ENCODE assay signal across 17 mouse cellular contexts in genomic region chr10:21186733-21187132, GRCm38 (mm10). TPM values are rescaled to one million over a fixed set of nuclear protein-coding genes. Genes with fewer than 3 reads are reported as not detected.
DNase-seq lines count a peak whose midpoint lies in the region; ATAC-seq and TF ChIP-seq lines count a peak whose summit lies in the region.
"Had no signal": no experiment of that assay in that cellular context is flagged by ENCODE, and none has a peak within 500 bp of the region (broad histone marks: within the 10 kb centered on the region; RNA-seq: fewer than 3 reads in every experiment).

No protein-coding gene starts in this region.

- H3K9ac ChIP-seq in CH12.LX (ENCODE audit: insufficient read depth, low read depth), result peak overlapping the region; percentile 98
- H3K9ac ChIP-seq in heart, embryonic 12.5 days, result no peak overlapping the region
- H3K9ac ChIP-seq: lung, embryonic 15.5 days; midbrain, embryonic 15.5 days had no signal

- no peak for ATAC-seq in heart, embryonic 12.5 days (ENCODE audit: insufficient number of reproducible peaks, low FRiP score)
- ATAC-seq: midbrain, embryonic 15.5 days; Patski had no signal

- dilution Hi-C loops in CH12.LX (cut with MboI; ENCODE audit: extremely low pct_ligation_motif_present, extremely low pct_unique_long_range_greater_than_20kb, low sequenced_read_pairs), result no loop called here

- no peaks in the 10 kb centered on the region for H3K27me3 ChIP-seq in CH12.LX (replicated peaks)
- no peaks in the 10 kb centered on the region for H3K27me3 ChIP-seq in megakaryocyte, embryonic 14.5 days (replicated peaks)
- H3K27me3 ChIP-seq in heart, embryonic 12.5 days (replicated peaks), result no peaks in the 10 kb centered on the region
- H3K27me3 ChIP-seq: lung, embryonic 15.5 days; midbrain, embryonic 15.5 days had no signal

- peak overlapping the region; percentile 85 for H3K4me2 ChIP-seq in CH12.LX (ENCODE audit: insufficient read depth, low read depth, poor library complexity, severe bottlenecking)
- H3K4me2 ChIP-seq in heart, embryonic 12.5 days, result no peak overlapping the region
- H3K4me2 ChIP-seq: lung, embryonic 15.5 days; midbrain, embryonic 15.5 days had no signal

- H3K27ac ChIP-seq in CH12.LX (ENCODE audit: insufficient read depth, low read depth), result 0 out of 2 replicates have a peak overlapping the region, but pooled peaks have one; percentile 24
- peak overlapping the region; percentile 73; the same call in 1 of the 2 replicates for H3K27ac ChIP-seq in bone marrow, adult 2 months (ENCODE audit: control insufficient read depth, insufficient read depth, low read depth, low read length, poor library complexity)
- no peak overlapping the region for H3K27ac ChIP-seq in heart, embryonic 12.5 days (ENCODE audit: poor library complexity, severe bottlenecking)
- H3K27ac ChIP-seq: lung, embryonic 15.5 days; midbrain, embryonic 15.5 days had no signal

- peak; percentile 59 for DNase-seq in CH12.LX (ENCODE audit: extremely low read depth)
- peak; percentile 77 for DNase-seq in thymus, postnatal 25 days
- DNase-seq in cerebellum, adult 9-10 months, result no peak
- DNase-seq in heart, postnatal 10 days, result no peak
- DNase-seq: adrenal gland, postnatal 25 days; cerebellum, adult 11 months; embryo, embryonic 11 days; heart, adult 18-20 months; heart, postnatal 4 days; kidney, adult 8-10 months had no signal

- WGBS in bone marrow, adult 2 months, result 5% methylated on average over 5 of the region's 5 CpGs
- WGBS in heart, embryonic 12.5 days, result 59% methylated on average over 5 of the region's 5 CpGs

- H3K36me3 ChIP-seq in CH12.LX (replicated peaks in 1 of 2; ENCODE audit: control insufficient read depth in 1 of 2, insufficient read depth in 1 of 2, low read length in 1 of 2), result no peaks in the 10 kb centered on the region
- peaks cover 4% of the 10 kb centered on the region for H3K36me3 ChIP-seq in megakaryocyte, embryonic 14.5 days (replicated peaks; ENCODE audit: low read length)
- no peaks in the 10 kb centered on the region for H3K36me3 ChIP-seq in heart, embryonic 12.5 days
- H3K36me3 ChIP-seq: lung, embryonic 15.5 days; midbrain, embryonic 15.5 days had no signal

- intact Hi-C loops in heart, postnatal 10 days (cut with DNase I), result loop anchor here (5.0 kb wide), 1 partner anchor 209 kb away; no protein-coding TSS in a partner anchor

- H3K4me3 ChIP-seq in CH12.LX (replicated peaks in 1 of 3; ENCODE audit: low read depth in 2 of 3, low read length in 2 of 3, poor library complexity in 1 of 3), result peak overlapping the region; percentile 8 to 51 (median 49)
- no peak overlapping the region for H3K4me3 ChIP-seq in bone marrow, adult 2 months (replicated peaks; ENCODE audit: control insufficient read depth, low read depth, low read length)
- peak overlapping the region; percentile 70 for H3K4me3 ChIP-seq in megakaryocyte, embryonic 14.5 days (replicated peaks)
- H3K4me3 ChIP-seq in heart, embryonic 12.5 days, result no peak overlapping the region
- H3K4me3 ChIP-seq: erythroblast, embryonic 14.5 days; lung, embryonic 15.5 days; midbrain, embryonic 15.5 days had no signal

- TF ChIP-seq RAD21 in CH12.LX (IDR thresholded peaks at IDR 0.05; ENCODE audit: low read depth, low read length), result no peak

- peak; percentile 90 for TF ChIP-seq POLR2A in CH12.LX (IDR thresholded peaks at IDR 0.05; ENCODE audit: low read depth, low read length)
- TF ChIP-seq POLR2A in bone marrow, adult 2 months (IDR thresholded peaks at IDR 0.05; ENCODE audit: borderline replicate concordance, control insufficient read depth, low read depth, low read length), result no peak

- in situ Hi-C loops in CH12.LX (cut with MboI; ENCODE audit: low pct_ligation_motif_present, low pct_unique_long_range_greater_than_20kb, low sequenced_read_pairs), result loop anchor here (10.0 to 25.0 kb wide), 3 partner anchors 101 to 202 kb away; partner anchors contain the start of gene Hbs1l

- no peaks in the 10 kb centered on the region for H3K9me3 ChIP-seq in CH12.LX (replicated peaks; ENCODE audit: low read length)
- H3K9me3 ChIP-seq in megakaryocyte, embryonic 14.5 days, result peaks cover 10% of the 10 kb centered on the region
- no peaks in the 10 kb centered on the region; the same call in 1 of the 2 replicates for H3K9me3 ChIP-seq in heart, embryonic 12.5 days (replicated peaks)
- H3K9me3 ChIP-seq: lung, embryonic 15.5 days; midbrain, embryonic 15.5 days had no signal

- no peak for TF ChIP-seq CTCF in CH12.LX (conservative IDR thresholded peaks at IDR 0.05 in 1 of 2, IDR thresholded peaks at IDR 0.05 in 1 of 2; ENCODE audit: low read depth in 2 of 2, low read length in 2 of 2)
- no peak for TF ChIP-seq CTCF in bone marrow, adult 2 months (IDR thresholded peaks at IDR 0.05; ENCODE audit: control insufficient read depth, insufficient read depth, low read length)

- no peak for TF ChIP-seq EP300 in CH12.LX (IDR thresholded peaks at IDR 0.05; ENCODE audit: low read length)

- no peaks in the 10 kb centered on the region for H3K79me2 ChIP-seq in CH12.LX (replicated peaks; ENCODE audit: control insufficient read depth, extremely low read depth, insufficient read depth, poor library complexity, severe bottlenecking)

- H3K4me1 ChIP-seq in CH12.LX (ENCODE audit: control insufficient read depth in 1 of 2, insufficient read depth in 2 of 2), result peaks cover 12 to 62% of the 10 kb centered on the region in 2 experiments
- H3K4me1 ChIP-seq in bone marrow, adult 2 months (ENCODE audit: control insufficient read depth, insufficient read depth, low read length), result peaks cover 5% of the 10 kb centered on the region; the same call in 1 of the 2 replicates
- peaks cover 71% of the 10 kb centered on the region for H3K4me1 ChIP-seq in megakaryocyte, embryonic 14.5 days
- peaks cover 3% of the 10 kb centered on the region; the same call in 1 of the 2 replicates for H3K4me1 ChIP-seq in heart, embryonic 12.5 days (replicated peaks)
- H3K4me1 ChIP-seq: lung, embryonic 15.5 days had no signal

TF ChIP-seq in CH12.LX, 34 proteins besides CTCF, POLR2A, EP300 and RAD21:
- TF ChIP-seq NELFE (IDR thresholded peaks at IDR 0.05; ENCODE audit: low read depth, low read length) (peak; percentile 76; the same call in 1 of the 2 replicates), USF1 (IDR thresholded peaks at IDR 0.05; ENCODE audit: low read depth, low read length) (no peak), MEF2A (IDR thresholded peaks at IDR 0.05; ENCODE audit: borderline replicate concordance, low read depth, low read length) (0 out of 2 replicates have a peak, but pooled peaks have one; percentile 22), HCFC1 (IDR thresholded peaks at IDR 0.05; ENCODE audit: low read depth, low read length) (peak; percentile 36; the same call in 1 of the 2 replicates), NRF1 (IDR thresholded peaks at IDR 0.05; ENCODE audit: low read depth, low read length) (0 out of 2 replicates have a peak, but pooled peaks have one; percentile 6), PAX5 (IDR thresholded peaks at IDR 0.05; ENCODE audit: low read length) (no peak), TCF12 (IDR thresholded peaks at IDR 0.05; ENCODE audit: low read depth, low read length) (peak; percentile 30; the same call in 1 of the 2 replicates), UBTF (IDR thresholded peaks at IDR 0.05; ENCODE audit: low read depth, low read length) (no peak), IRF4 (IDR thresholded peaks at IDR 0.05; ENCODE audit: low read depth, low read length) (peak; percentile 11; the same call in 1 of the 2 replicates), TBP (conservative IDR thresholded peaks at IDR 0.05; ENCODE audit: low read depth, low read length) (peak; percentile 92), MAFK (IDR thresholded peaks at IDR 0.05; ENCODE audit: insufficient replicate concordance, low read length) (no peak), MYC (IDR thresholded peaks at IDR 0.05; ENCODE audit: low read depth, low read length) (0 out of 2 replicates have a peak, but pooled peaks have one; percentile 33), SIN3A (IDR thresholded peaks at IDR 0.05; ENCODE audit: low read length) (no peak), CHD1 (IDR thresholded peaks at IDR 0.05; ENCODE audit: low read depth, low read length) (peak; percentile 29; the same call in 1 of the 2 replicates), ELF1 (IDR thresholded peaks at IDR 0.05; ENCODE audit: low read depth, low read length) (peak; percentile 21; the same call in 1 of the 2 replicates)

RNA-seq across cellular contexts. Expression of gene Myb, which starts 25.9 kb away (rescaled TPM):
- total RNA-seq in CH12.LX (2012; rRNA removed), result 11.1 and 16.5 TPM in 2 replicates
- total RNA-seq in CH12.LX (2014; rRNA removed), result 19.1 and 21.1 TPM in 2 replicates
- polyA plus RNA-seq in CH12.LX (2012; ENCODE audit: insufficient read length, low read depth), result 18.5 and 24.0 TPM in 2 replicates
- polyA plus RNA-seq in bone marrow, adult 2 months (2011; ENCODE audit: insufficient read depth, insufficient read length, low replicate concordance, missing spikeins), result 47.4 and 85.5 TPM in 2 replicates
- polyA plus RNA-seq in megakaryocyte, embryonic 14.5 days (2012; ENCODE audit: insufficient read depth, low replicate concordance), result 2.0 TPM in 1 of 2 replicates, not detected in the other
- 1.5 and 1.8 TPM in 2 replicates for polyA plus RNA-seq in heart, embryonic 12.5 days (2016; fragmentation: Nextera tagmentation; extraction: Ambion mirVana)
- total RNA-seq in heart, postnatal 10 days (2021), result 1 to 10 TPM in 1 of 2 experiments, under 1 TPM in 1; 0.50 to 1.2 TPM

Comparison
In these comparisons a context has a peak if more than half of its experiments do, and no peak if none do; other contexts are left out.
1. DNase-seq: peak in CH12.LX (single experiment) and thymus, postnatal 25 days (single experiment); none in cerebellum, adult 9-10 months (single experiment) and heart, postnatal 10 days (0 of 2).
2. H3K4me3 ChIP-seq: peak in CH12.LX (3 of 3) and megakaryocyte, embryonic 14.5 days (single experiment); none in bone marrow, adult 2 months (single experiment) and heart, embryonic 12.5 days (single experiment).